Mouse (Mus musculus) kidney, postnatal 36 days (tissue): ENCODE measurements at regions not wholly inside any gene's neighbourhood (a gene's known extent, or its start where the extent isn't known, plus 50 kb on each side); places are given as distances from the start of the nearest gene placed in this dataset.
A peak's percentile ranks its signal among the peaks of the same experiment; 100 is the strongest.

Experiments used
- DNase-seq, 2 experiments: peaks; one replicate each; pipeline ENCODE4 v3.0.0; 2021 to 2022; ENCODE audit warnings: mixed read lengths in 2 of 2

DNA sequence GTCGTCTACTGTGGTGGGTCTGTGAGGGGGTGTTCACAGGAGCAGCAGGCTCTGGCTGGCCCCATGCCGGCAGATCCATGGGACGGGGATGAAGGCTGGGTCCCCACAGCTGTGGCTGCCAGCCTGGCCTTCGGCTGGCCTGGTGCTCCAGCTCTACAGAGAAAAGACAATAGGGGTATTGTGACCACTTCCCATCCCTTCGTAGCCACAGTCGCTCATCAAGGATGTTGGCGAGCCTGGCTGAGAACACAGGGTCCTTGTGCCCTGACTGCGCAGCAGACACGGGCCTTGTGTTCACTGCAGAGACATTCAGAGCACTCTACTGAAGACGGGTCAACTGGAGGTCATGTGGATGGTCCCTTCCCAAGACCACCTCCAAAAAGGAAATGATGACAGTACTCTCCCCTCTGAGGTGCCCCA lies 102.4 kb upstream of the 1700021F07Rik start:
- no peak for DNase-seq

DNA sequence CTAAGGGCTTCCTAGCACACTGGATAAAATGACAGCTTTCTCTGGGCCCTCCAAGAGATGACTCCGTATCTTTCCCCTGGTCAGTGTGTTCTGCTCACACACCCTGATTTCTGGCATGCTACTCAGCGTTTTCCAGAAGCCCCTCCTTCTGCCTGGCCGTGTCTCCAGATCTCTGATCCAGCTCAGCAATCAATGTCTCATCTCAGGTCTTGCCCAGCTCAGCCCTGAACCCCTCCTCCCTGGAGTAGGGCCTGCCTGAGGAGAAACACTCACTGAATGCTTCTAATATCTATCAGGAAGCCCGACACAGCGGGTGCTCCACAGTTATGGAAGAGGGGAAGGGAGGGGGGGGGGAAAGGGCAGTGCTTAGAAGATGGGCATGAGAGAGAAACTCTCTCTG lies 101.9 kb upstream of the 1700021F07Rik start:
- DNase-seq = no peak

DNA sequence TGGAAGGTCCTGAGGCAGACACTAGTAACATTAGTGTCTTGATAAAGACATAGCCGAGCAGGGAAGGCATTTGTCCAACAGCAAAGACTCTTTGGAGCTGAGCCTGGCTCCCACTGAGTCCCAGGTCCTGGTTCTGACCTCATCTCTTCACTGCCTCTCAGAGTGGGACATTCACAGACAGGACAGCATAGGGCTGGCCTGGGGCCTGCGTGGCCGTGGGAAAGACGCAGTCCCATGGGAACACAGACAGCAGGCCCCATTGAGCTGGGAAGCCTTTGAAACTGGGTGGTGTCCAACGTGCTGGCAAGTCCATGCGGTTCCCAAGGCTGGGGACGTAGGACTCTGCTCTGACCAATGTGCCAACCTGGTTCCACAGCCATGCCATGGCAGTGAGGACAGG lies 97.5 kb upstream of the 1700021F07Rik start:
- no peak for DNase-seq

DNA sequence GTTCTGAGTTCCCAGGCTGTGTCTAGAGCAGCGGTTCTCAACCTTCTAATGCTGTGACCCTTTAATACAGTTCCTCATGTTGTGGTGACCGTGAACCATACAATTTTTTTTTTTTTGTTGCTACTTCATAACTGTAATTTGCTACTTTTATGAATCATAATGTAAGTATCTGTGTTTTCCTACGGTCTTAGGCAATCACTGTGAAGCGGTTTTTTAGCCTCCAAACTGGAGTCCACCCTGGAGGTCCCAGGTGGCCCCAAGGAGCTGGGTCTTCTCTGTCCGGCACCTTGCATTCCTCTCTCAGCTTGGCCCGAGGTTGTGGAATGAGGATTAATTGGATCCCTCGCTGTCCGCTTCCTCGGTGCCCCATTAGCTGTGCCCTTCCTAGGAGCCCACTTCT lies 96.6 kb upstream of the 1700021F07Rik start:
- DNase-seq = no peak

DNA sequence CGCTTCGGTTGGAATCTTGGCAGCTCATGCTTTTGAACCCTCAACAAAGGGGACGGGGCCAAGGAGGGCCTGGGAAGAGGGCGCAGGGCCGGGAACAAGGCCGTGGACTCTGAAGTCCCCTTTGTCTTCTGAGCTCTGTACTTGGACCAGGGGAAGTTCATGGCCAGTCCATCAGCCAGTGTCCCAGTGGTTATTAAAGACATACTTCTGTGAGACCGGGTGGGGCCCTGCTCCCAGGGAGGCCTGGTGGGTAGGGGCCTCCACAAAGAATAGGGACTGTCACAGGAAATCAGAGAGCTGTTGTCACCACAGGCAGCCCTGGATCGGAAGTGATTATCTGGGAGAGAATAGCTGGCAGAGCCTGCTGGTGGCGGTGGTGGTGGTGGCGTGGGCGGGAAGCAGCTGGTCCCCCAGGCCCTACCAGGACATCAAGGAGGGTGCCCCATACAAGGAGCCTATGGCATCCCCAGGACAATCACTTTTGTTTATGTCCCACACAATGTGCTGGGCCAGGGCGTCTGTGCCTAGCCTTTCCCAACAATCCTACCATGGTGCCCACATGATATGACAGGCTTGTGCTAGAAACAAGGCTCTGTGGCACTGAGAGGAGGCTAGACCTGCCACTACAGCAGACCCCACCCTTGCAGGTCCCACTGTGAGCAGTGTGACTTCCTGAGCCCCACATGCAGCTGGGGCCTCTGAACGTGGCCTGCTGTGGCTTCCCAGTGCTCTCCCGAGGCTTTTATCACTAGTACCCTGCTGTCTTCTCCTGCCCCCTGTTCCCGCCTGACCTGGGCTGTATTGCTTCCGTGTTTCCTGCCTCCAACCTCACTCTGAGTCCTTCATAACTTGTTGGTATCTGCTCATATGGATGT lies 96.0 kb upstream of the 1700021F07Rik start:
- no peak for DNase-seq

DNA sequence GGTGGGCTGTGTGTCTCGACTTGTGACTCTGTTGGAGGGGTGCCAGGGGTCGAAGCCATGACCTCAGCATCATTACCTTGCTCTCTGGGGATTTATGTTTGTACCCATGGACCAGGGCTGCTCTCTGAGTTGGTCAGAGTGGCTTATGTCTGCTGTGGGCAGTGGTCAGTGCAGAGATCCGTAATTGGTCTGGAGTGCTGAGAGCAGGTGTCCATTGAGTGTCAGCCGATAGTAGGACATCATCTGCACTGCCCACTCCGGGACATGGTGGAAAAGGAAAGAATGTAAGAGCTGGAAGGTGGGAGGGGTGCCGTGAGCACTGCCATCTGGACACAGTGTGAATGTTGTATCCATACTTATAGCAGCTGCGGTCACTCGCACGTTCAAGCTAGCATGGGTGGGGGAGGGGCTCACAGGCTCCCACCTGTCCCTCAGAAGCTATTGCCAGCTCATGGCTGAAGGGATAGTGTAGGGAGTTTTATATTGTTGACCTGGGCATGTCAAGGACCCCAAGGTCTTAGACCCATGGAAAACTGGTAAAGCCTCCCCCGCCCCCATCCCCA lies 94.4 kb upstream of the 1700021F07Rik start:
- no peak for DNase-seq

DNA sequence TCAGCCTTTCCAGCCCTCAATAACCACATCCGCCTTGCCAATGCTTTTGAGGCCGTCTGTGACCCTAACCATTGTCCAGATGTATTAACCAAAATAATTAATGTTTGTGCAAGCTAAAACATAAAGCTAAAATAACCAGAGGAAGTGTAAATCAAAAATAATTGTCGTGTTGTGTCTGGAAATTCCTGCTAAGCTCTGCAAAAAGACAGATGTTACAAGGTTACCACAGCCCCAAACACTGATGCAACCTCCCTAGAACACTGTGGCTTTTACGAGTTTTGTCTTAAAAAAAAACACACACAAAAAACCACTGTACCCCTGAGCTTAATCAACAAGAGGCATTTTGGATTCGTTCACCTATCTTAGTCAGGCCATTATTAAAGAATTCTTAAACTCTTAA lies 90.5 kb upstream of the 1700021F07Rik start:
- peak in 1 of 2 experiments; percentile 27 for DNase-seq

DNA sequence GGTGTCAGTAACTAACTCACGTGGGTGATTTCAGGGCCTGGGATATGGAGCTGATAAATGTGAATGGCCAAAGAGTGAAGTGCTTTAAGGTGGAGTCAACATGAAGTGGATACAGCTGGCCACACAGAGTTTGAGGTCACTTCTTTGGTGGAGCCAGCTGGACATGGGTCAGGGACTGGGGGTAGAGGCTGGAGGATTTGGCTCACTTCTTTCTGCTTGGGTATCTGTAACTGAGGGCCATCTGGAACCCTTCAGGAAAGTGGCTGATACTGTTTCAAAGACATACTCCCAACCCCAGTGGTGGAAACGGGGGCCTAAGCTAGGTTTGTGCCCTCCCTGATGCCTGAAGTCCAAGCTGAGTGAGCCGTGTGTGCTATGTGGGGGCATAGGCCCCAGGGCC lies 90.1 kb upstream of the 1700021F07Rik start:
- DNase-seq = peak; percentile 10 to 20

DNA sequence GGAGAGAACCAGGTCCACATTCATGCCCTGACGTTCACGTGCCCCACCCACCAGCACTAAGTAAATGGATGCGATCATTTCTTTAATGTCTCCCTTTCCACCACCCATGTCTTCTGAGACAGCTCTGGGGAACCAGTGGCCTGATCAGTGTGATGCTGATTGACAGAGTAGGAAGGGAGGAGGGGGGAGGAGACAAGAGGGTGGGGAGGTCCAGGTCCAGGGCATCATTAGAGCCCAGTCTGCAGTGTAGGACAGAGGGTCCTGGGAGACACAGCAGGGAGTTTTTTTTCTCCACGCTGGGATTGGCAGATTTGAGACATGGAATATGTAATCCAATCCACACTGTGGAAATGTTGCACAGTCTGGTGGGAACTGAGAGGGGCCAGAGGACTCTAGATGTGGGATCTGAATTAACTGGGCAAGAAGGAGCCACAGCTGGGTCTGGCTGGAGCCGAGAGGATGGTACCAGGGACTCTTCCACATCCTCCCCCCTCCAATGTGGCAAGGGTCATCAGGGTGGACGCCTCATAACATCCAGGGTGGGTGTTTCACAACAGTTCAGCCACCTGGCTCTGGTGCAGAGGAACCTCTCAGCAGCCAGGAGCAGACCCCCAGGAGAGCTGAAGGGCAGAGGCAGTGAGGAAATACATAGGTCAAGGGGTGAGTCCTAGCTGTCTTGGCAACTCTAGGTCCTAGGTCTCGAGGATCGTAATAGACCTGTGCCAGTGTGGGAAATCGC lies 89.3 kb upstream of the 1700021F07Rik start:
- no peak for DNase-seq

DNA sequence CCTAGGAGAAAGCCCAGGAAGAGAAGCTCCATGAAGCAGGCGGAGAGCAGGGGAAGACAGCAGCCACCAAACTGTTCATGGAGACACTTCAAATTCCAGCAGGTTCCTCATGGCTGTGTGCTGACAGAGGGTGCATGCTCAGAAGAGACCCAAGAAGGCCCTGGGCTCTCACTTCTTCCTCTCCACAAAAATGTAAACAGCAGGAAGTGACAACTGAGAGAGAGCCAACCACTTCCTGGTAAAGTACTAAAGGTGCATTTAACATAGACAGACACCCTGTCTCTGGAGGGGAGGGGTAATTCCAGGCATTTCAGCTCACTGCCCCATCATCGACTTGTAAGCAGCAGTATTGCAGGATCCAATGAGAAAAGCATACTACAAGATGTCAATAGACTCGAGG lies 85.8 kb upstream of the 1700021F07Rik start:
- DNase-seq = no peak

DNA sequence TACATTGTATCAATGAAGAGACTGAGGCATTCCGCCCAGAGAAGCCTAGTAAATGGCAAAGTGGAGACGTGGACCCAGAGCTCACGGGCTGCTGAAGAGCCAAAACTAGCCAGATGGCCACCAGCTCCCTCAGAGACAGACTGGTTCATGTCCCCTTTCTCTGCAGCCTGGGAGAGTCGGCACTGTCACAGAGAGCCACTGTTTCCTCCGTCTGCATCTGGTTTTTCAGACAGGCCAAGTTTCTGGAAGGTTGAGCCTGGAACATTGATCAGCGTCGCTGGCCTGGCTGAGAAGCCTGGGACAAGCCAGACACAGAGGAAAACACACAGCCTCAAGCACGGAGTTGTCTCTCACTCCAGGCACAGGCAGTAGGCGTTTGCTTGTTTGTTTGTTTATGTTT lies 83.4 kb upstream of the 1700021F07Rik start:
- no peak for DNase-seq

DNA sequence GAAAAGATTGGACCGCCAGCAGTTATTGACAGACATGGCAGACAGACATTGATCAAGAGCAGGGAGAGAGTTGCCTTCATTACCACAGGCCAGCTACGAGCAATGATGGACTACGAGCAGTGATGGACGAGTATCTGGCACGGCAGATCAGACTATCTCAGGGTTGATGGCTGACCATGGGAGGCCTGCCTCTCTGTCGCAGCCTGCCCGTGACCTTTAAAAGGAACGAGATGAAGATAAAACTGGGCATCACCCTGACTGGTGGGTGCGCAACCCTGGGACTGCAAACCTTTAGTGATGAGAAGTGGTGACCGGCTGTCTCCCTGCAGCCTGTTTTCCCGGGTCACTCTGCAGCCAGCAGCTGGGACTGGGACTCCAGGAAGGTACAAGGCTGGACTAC lies 80.3 kb upstream of the 1700021F07Rik start:
- no peak for DNase-seq

DNA sequence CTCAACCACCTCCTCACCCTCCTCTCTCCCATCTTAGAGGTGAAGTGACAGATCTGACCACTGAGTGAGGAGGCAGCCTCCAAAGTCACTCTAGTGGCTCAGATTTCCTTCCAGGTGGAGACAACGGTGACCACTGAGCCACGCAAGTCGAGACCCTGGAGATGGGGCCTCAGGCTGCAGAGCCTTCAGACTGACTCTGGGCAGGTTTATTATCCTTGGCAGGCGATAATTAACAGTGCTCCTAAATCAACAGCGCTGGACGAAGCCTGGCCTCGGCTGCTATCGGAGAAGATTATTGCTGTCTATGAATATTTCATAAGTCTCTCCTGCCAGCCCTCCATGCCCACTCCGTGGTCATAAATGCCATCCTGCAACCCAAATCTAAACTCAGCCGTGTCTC lies 79.1 kb upstream of the 1700021F07Rik start:
- no peak for DNase-seq

DNA sequence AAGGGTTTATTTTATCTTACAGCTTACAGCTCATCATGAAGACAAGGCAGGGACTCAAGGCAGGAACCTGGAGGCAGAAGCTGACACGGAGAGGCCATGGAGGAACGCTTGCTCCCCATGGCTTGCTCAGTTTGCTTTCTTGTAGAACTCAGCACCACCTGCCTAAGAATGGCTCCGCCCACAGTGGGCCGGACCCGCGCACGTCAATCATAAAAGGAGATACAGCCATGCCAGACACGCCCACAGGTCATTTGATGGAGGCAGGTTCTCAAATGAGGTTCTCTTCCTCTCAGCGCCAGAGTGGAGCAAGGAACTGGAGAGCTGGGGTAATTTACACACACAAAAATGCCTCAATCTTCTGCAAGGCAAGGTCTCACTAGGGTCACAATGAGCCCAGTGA lies 78.0 kb upstream of the 1700021F07Rik start:
- no peak for DNase-seq

DNA sequence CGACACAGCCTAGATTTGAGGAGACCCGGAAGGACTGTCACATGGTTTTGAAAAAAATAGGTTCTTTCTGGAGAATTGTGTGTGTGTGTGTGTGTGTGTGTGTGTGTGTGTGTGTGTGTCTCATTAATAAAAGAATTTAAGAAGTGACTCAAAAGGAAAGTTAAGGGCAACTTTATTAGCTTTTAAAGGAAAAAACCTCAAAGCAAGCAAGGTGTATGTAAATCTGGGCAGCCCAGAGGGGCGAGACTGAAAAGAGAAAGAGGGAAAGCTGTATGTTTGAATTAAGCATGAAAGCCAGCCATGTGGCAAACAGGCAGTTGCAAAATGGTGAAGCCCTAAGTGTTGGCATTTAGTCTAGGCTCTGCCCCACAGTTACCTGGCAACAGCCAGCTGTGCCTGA lies 77.3 kb upstream of the 1700021F07Rik start:
- no peak for DNase-seq

DNA sequence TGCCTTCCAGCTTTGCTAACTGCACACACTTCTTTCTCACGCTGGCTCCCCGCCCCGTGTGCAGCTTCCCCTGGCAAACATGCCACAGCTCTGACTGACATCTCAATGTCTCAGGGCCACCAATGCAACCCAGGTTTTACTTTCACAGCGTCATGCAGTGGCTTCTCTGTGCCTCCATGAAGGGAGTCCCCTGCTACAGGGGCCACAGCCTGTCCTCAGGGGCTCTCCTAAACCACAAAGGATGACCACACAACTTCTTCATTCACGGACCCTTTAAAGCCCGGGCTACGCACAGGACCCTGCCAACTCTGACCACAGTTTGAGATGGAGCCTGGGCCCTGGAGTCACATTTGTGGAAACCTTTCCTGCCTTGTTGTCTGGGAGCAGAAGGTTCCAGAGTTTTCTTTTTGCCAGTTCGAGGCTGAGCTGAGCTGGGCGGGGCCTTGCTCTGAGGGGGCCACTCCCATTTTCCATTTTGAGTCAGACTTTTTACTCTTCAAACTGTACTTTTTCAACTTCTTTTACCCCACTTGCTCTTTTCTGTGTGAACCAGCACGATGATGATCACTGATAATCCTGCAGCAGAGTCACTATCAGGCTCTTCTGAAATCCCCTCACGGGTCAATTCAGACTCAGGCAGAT lies 73.7 kb upstream of the 1700021F07Rik start:
- DNase-seq = no peak

DNA sequence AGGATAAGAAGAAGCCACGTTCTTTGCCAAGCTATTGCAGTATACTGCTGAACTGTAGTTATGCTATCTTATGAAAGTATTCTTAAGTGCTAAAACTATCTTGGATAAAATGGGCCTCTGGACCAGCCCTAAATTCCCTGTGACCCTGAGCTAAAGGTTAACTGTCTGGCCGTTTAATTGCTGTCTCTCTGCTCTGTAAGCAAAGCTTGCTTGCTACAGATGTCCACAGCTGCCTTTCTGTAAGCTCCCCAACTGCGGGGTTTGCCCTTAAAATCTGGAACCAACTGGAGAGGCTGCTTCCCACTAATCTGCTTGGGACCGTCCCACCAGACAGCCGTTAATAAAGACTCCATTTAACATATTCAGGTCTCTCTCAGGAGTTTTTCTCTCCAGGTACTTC lies 73.2 kb upstream of the 1700021F07Rik start:
- DNase-seq = peak; percentile 52 to 55

DNA sequence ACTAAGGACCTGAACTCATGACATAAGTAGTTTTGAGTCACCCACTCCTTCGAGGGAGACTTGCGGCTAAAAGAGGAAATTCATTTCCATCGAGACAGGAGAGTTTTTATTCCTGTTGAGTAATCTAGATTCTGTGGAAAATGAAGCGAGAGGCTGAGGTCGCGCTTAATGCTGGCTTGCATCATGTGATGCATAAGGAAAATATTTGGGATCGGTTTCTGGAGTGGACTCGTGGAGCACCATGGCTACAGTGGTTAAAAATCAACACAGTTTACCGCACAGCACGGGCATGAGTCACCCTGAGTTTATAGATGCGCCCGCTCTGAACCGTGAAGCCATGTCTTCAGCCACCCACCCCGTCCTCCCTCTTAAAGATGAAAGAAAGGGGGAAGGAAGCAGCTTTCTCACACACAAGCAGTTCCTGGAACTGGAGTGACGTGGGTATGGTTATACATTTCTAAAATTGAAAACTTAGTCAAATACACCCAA lies 70.3 kb upstream of the 1700021F07Rik start:
- no peak for DNase-seq

DNA sequence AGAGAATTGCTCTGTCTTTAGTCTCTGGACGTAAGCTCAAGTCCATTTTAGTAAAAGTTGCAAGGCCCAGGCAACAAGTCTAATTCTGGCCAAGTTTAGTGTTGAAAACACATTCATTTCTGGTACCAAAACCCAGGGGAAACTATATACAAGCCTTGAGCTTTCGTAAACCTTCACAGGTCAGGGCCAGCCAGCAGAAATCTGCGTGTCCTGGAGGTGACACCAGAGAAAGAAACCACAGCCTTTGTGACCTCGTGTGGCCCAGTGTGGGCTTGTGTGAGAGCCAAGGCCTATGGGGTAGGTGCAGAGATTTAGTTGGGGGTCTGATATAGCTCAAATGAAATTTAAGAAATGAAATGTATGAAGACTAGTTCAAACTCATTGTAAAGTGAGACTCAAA lies 69.6 kb upstream of the 1700021F07Rik start:
- no peak for DNase-seq

DNA sequence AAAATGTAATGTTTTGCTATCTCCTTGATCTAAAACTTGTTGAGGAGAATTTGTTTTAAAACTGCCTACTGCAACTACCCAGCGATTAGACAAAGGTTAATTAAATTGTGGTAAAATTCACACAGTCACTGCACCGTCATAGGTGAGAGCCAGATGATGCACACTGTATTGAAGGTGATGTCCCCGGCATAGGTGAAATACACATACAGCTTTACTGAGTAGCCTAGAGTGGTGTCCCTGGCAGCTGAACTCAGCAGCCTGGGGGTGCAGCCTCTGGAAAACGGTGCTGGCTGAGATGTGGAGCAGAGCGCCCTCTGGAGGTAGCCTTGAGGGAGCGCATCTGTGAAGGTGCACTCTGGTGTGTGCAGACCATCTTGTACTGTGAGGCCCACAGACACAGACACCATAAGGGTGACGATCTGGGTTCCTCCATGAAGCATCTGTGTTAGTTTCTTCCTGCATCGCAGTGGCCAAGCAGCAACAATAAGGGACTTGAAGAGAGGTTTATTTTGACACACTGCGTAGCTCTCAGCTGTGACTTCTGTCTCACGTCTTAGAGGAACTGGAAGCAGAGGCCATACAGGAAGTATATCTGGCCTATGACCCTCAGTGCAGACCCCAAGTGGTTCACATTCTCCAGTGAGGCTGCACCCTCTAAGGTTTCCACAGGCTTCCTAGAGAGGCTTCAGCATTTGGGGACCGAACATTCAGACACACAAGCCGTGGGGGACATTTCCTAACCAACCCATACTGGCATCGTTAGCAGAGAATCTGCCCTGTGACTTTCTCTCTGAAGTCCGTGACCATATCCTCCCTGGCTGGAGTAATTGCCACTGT lies 68.6 kb upstream of the 1700021F07Rik start:
- DNase-seq = peak; percentile 37 to 71

DNA sequence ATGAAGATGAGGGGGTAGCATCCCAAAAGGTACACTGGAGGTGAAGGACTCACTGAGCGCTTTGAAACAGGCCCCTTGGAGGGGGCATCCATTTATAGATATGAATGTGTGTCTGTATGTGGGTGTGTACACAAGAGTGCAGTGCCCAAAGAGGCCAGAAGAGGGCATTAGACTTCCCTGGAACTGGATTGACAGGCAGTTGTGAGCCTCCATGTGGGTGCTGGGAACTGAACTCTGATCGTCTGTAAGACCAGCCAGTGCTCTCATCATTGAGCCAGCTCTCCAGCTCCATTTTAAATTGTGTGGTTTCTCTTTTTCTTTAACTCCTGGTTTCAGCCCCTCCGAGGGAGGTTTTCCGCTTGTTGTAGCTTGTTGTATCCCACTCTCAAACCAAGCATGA lies 67.6 kb upstream of the 1700021F07Rik start:
- no peak for DNase-seq

DNA sequence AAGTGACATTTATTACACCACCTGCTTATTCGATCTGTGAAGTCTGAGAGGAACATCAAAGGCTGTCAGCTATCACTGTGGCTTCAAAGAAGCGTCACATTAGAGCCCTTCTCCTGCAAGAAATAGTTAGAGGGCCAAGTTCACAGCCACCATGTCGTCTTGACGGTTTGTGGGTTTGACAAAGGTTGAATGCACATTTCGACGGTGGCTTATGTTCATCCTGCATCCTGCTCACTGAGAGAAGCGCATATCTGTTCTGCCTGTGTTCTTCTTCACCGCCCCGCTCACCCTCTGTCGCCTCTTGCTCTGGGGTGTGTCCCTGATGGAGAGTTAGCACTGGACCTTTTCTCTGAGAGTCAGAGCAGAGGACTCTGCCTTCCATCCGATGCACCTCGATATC lies 67.2 kb upstream of the 1700021F07Rik start:
- no peak for DNase-seq
